Mouse (Mus musculus): ENCODE measurements around the gene Msh2.

The Msh2 gene

GRCm38 (mm10) chr17:87698996-87699765 lies 27.1 kb downstream of the Msh2 start:
- no peak for DNase-seq (ENCODE audit: low spot score in 2 of 2)

- no peak for DNase-seq (ENCODE audit: low spot score in 2 of 2)
Observed at GRCm38 (mm10) chr17:87700101-87700500, 28.0 kb downstream of the Msh2 start.

GRCm38 (mm10) chr17:87724727-87725126 lies 52.6 kb downstream of the Msh2 start:
- DNase-seq (ENCODE audit: low spot score in 2 of 2): no peak

GRCm38 (mm10) chr17:87726489-87727356 lies 54.6 kb downstream of the Msh2 start:
- peak in 1 of 2 experiments; percentile 52 for DNase-seq (ENCODE audit: low spot score in 2 of 2)

GRCm38 (mm10) chr17:87731962-87732361 lies 59.8 kb downstream of the Msh2 start:
- DNase-seq (ENCODE audit: low spot score in 2 of 2): no peak

GRCm38 (mm10) chr17:87734471-87734870 lies 62.3 kb downstream of the Msh2 start:
- no peak for DNase-seq (ENCODE audit: low spot score in 2 of 2)

- no peak for DNase-seq (ENCODE audit: low spot score in 2 of 2)
Observed at GRCm38 (mm10) chr17:87737144-87737543, 65.0 kb downstream of the Msh2 start.

- no peak for DNase-seq (ENCODE audit: low spot score in 2 of 2)
Observed at GRCm38 (mm10) chr17:87739835-87740234, 67.7 kb downstream of the Msh2 start.

GRCm38 (mm10) chr17:87744985-87745925 lies 73.1 kb downstream of the Msh2 start:
- DNase-seq (ENCODE audit: low spot score in 2 of 2): peak; percentile 69 to 90

- peak in 1 of 2 experiments; percentile 69 for DNase-seq (ENCODE audit: low spot score in 2 of 2)
Observed at GRCm38 (mm10) chr17:87745926-87746888, 74.1 kb downstream of the Msh2 start.

- DNase-seq (ENCODE audit: low spot score in 2 of 2): no peak
Observed at GRCm38 (mm10) chr17:87760315-87760714, 88.2 kb downstream of the Msh2 start.

GRCm38 (mm10) chr17:87763146-87763545 lies 91.0 kb downstream of the Msh2 start:
- peak; percentile 56 to 63 for DNase-seq (ENCODE audit: low spot score in 2 of 2)

GRCm38 (mm10) chr17:87765031-87765430 lies 92.9 kb downstream of the Msh2 start:
- no peak for DNase-seq (ENCODE audit: low spot score in 2 of 2)

- DNase-seq (ENCODE audit: low spot score in 2 of 2): no peak
Observed at GRCm38 (mm10) chr17:87766888-87767287, 94.8 kb downstream of the Msh2 start.

GRCm38 (mm10) chr17:87770766-87771165 lies 98.6 kb downstream of the Msh2 start:
- no peak for DNase-seq (ENCODE audit: low spot score in 2 of 2)

GRCm38 (mm10) chr17:87773175-87773574 lies 101.0 kb downstream of the Msh2 start:
- DNase-seq (ENCODE audit: low spot score in 2 of 2): no peak
